In genomic region chr9:62121551-62122447, GRCm38 (mm10) we compare ENCODE assay signal across 8 mouse cellular contexts. TPM values are rescaled to one million over a fixed set of nuclear protein-coding genes. Genes with fewer than 3 reads are reported as not detected.
A peak's percentile ranks its signal among the peaks of the same experiment; 100 is the strongest.
DNase-seq lines count a peak whose midpoint lies in the region; ATAC-seq lines count a peak whose summit lies in the region.

No protein-coding gene starts in this region.

- peak overlapping the region; percentile 68 for H3K9ac ChIP-seq in forebrain, embryonic 16.5 days (replicated peaks; ENCODE audit: low read depth, low read length)

- no peaks in the 10 kb centered on the region for H3K27me3 ChIP-seq in forebrain, embryonic 16.5 days (replicated peaks; ENCODE audit: control insufficient read depth, insufficient read depth, low read length)
- no peaks in the 10 kb centered on the region for H3K27me3 ChIP-seq in hindbrain, embryonic 10.5 days (ENCODE audit: insufficient read depth, poor library complexity, severe bottlenecking)

- WGBS in forebrain, embryonic 16.5 days: under 1% methylated on average over 59 of the region's 59 CpGs
- whole genome bisulfite sequencing in hindbrain, embryonic 10.5 days: under 1% methylated on average over 59 of the region's 59 CpGs

- H3K4me1 ChIP-seq in forebrain, embryonic 16.5 days (replicated peaks; ENCODE audit: control insufficient read depth, insufficient read depth, low read length): peaks cover 18% of the 10 kb centered on the region
- H3K4me1 ChIP-seq in hindbrain, embryonic 10.5 days (replicated peaks): peaks cover 17% of the 10 kb centered on the region

- H3K4me2 ChIP-seq in forebrain, embryonic 16.5 days (ENCODE audit: low read length): peak overlapping the region; percentile 90

- ATAC-seq in cerebellum, adult (ENCODE audit: insufficient number of reproducible peaks, low FRiP score, low TSS enrichment): peak; percentile 5; the same call in 1 of the 2 replicates
- peak; percentile 24 for ATAC-seq in forebrain, embryonic 16.5 days
- no peak for ATAC-seq in megakaryocyte progenitor cell, adult 5-6 weeks (replicated peaks; ENCODE audit: poor library complexity)

- peak overlapping the region; percentile 86 for H3K27ac ChIP-seq in forebrain, embryonic 16.5 days (ENCODE audit: low read length)
- H3K27ac ChIP-seq in hindbrain, embryonic 10.5 days: peak overlapping the region; percentile 96

- H3K36me3 ChIP-seq in forebrain, embryonic 16.5 days (ENCODE audit: control insufficient read depth, insufficient read depth): no peaks in the 10 kb centered on the region
- H3K36me3 ChIP-seq in hindbrain, embryonic 10.5 days: no peaks in the 10 kb centered on the region

- peak; percentile 55 for DNase-seq in Muller cell, postnatal 12 days (ENCODE audit: inconsistent ontology term)
- no peak for DNase-seq in hindbrain, embryonic 10.5 days (ENCODE audit: low spot score)
- DNase-seq in layer of hippocampus, postnatal 14 days (ENCODE audit: low spot score in 2 of 2): peak; percentile 50 to 52
- DNase-seq in lung, postnatal 10 days: peak; percentile 50
- DNase-seq in right cerebral cortex, postnatal 36 days (ENCODE audit: low spot score in 2 of 2): peak; percentile 20 to 24

- no peaks in the 10 kb centered on the region for H3K9me3 ChIP-seq in forebrain, embryonic 16.5 days (ENCODE audit: control insufficient read depth, low read length)
- no peaks in the 10 kb centered on the region for H3K9me3 ChIP-seq in hindbrain, embryonic 10.5 days

- H3K4me3 ChIP-seq in forebrain, embryonic 16.5 days (replicated peaks; ENCODE audit: low read length): peak overlapping the region; percentile 85
- H3K4me3 ChIP-seq in hindbrain, embryonic 10.5 days: peak overlapping the region; percentile 88

RNA-seq across cellular contexts. Expression of gene Glce, which starts 0.7 kb away (rescaled TPM):
- polyA plus RNA-seq in forebrain, embryonic 16.5 days (2015; fragmentation: Nextera tagmentation; extraction: Ambion mirVana): 22.7 and 22.9 TPM in 2 replicates
- 16.5 and 19.7 TPM in 2 replicates for polyA plus RNA-seq in hindbrain, embryonic 10.5 days (2016; fragmentation: Nextera tagmentation; extraction: Ambion mirVana)
- 10 to 100 TPM; 19.6 to 22.5 TPM for total RNA-seq in layer of hippocampus, postnatal 14 days (2021)
- 17.1 and 19.7 TPM in 2 replicates for total RNA-seq in megakaryocyte progenitor cell, adult 5-6 weeks (2015)
- total RNA-seq in megakaryocyte progenitor cell, adult 5-6 weeks (2017): 18.0 and 20.3 TPM in 2 replicates
